Mouse (Mus musculus) kidney, adult 11 months (tissue): ENCODE measurements around the gene Cog3.

ENCODE experiments used
- DNase-seq: peaks from one replicate; pipeline ENCODE4 v3.0.0; 2022

Gene Cog3

GRCm38 (mm10) chr14:75758401-75758800 is 4.1 kb upstream of the Cog3 start:
- no peak for DNase-seq

DNA sequence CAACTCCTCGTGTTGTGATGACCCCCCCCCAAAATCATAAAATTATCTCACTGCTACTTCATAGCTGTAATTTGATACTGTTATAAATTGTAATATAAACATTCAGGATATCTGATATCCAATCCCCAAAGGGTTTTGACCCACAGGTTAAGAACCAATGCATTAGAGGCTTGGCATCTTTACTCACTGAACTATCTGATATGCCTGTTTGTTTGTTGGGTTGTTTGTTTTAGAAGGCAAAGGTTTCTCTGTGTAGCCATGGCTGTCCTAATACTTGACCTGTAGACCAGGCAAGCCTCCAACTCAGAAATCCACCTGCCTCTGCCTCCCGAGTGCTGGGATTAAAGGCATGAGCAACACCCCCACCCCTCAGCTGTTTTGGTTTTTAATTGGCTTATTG is 3.5 kb upstream of the Cog3 start:
- DNase-seq = no peak

GRCm38 (mm10) chr14:75756971-75757370 is 2.7 kb upstream of the Cog3 start:
- no peak for DNase-seq

DNA sequence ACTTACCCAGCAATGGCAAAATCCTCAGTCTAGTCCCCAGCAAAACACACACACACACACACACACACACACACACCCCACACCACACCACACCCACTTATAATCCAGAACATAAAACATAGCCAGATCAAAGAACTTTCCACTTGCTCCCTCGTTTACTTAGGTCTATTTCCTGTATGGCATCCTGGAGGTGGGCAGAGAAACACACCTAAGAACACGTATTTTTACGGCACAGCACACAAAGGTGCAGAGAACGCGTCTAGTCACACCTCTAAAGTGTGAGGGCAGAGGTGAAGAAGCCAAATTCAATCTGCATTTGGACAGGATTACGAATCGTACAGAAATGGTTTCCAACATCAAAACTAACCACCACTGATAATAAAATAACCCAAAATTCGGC is 1.1 kb downstream of the Cog3 start:
- no peak for DNase-seq

DNA sequence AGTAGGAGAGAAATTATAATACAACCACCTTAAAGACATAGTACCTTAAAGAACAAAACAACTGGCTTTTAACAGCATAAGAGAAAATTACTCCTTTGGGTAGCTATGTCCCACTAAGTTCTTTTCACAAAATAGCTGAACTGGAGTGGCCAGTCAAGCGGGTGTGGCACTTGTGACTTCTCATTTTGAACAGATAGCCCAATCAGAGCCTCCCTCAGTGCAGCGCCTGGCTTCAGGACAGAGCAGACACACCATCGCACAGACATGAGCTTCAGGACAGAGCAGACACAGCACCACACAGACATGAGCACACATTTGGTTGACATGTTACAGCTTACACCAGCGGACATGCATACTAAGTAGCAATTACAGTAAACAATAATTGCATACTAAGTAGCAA is 3.3 kb downstream of the Cog3 start:
- no peak for DNase-seq

DNA sequence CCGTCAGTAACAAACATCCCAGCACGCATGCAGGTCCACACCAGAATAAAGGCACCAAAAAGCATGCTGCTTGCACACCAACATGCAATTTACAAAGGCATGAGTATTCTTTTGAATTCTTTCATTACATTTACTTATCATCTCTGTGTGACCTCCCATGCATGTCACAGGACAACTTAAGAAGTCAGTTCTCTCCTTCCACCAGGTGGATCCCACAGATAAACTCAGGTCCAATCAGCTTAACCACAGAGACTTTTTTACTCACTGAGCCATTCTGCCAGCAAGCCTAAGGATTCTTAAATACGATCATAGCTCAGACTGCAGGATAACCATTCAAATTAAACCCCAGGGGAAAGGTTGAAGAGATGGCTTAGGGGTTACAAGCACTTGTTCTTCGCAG is 5.2 kb downstream of the Cog3 start:
- DNase-seq = no peak

- DNase-seq = no peak
Observed at GRCm38 (mm10) chr14:75747960-75748359, 6.4 kb downstream of the Cog3 start.

DNA sequence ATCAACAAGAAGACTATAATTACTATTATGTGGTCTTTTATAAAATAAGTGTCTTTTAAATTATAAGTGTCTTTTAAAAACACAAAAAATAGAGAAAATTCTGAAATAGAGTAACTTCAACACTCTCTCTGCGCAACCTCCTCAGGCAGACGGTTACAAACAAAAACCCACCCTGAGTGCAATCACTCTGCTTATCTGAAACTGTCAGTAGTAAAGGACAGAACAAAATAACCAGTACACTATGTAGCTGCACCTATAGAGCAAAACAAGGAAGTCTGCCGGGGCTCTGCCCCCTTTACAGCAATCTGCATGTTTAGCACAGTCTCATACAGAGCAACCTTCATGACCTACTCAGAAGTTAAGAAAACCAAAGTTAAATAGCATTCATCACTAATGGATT is 12.4 kb downstream of the Cog3 start:
- no peak for DNase-seq

- no peak for DNase-seq
Observed at GRCm38 (mm10) chr14:75735597-75735996, 18.7 kb downstream of the Cog3 start.

- no peak for DNase-seq
Observed at GRCm38 (mm10) chr14:75732631-75733030, 21.7 kb downstream of the Cog3 start.

DNA sequence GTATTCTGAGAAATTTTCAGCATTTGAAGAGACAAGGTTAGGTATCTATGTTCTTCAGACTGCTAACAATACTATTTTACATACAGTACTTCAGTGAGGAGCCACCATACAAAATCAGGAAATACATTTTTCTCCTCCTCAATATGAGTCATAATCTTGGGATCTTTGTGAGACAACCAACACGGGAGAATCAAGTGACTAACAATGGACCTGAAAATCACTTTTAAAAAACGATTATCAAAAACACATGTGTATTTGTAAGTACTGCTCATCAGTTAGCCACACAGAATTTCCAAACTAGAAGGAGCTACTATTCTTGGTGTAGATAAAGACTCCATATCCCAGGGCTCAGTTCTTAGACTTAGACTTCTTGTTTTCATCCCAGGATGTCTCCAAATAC is 23.0 kb downstream of the Cog3 start:
- DNase-seq = no peak

DNA sequence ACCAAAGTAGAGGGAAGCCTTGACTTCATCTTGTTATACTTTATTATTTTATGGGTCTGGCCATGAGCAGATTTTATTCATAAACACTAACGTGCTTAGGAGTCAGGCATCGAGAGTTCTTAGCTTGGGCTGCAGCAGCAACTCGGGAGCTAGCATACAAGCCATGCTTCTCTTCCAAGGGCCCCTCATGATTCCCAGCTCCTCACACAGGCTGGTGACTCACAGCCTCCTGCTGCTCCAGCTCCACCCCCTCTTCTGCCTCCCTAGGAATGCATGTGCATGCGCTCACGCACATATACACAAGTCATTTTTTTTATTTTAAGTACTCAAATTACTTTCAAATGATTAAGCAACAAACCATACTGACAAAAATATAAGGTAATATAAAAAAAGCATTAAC is 26.2 kb downstream of the Cog3 start:
- no peak for DNase-seq

DNA sequence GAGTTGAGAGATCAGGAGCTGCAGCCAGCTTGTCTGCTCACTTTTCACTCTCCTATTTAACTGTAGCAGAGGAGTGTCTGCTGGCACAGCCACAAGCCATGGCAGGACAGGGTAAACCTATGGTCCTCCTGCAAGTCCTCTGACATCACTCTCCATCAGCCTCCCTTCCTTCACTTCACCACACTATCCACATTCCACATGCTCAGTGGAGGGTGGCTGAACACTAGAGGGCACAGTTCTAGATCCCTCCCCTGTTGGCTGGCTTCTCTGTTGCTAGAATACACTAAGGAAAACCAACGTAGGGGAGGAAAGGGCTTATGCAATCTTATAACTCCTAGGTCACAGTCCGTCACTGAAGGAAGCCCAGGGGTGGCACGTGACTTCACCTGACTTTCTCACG is 27.3 kb downstream of the Cog3 start:
- DNase-seq = peak; percentile 92

DNA sequence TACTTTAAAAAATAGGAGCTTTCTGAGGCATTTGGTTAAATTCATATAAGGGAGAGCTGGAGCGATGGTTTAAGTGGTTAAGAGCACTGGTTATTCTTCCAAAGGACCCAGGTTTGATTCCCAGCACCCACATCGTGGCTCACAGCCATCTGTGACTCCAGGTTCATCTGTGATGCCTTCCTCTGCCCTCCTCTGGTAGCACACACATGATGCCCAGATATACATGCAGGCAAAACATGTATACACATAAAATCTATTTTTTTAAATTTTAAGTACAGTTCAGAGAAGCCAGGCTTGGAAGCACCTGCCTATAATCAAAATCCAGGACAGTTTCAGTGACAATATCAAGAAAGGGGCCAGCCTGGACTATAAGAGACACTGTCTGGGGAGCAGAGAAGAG is 31.5 kb downstream of the Cog3 start:
- no peak for DNase-seq

- no peak for DNase-seq
Observed at GRCm38 (mm10) chr14:75721977-75722563, 32.2 kb downstream of the Cog3 start.

DNA sequence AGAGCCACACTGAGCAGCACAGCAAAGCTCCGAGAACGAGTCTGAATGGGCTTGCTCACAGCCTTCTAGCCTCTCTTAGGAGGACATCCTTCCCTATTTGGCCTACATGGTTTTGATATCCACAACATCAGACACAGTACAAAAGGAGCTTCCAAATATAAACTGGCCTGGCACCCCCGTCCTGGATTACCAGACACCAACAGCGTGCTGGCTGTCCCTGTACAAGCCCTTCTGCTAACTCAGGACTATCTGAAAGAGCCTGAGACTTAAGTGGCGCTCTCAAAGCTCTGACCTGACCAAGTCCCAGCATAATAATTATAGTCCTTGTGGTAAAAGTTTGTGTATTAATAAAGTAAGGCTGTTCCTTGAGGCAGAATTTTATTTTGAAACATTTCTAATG is 34.2 kb downstream of the Cog3 start:
- no peak for DNase-seq

GRCm38 (mm10) chr14:75716410-75716809 is 37.9 kb downstream of the Cog3 start:
- no peak for DNase-seq

GRCm38 (mm10) chr14:75713661-75714060 is 40.7 kb downstream of the Cog3 start:
- no peak for DNase-seq

GRCm38 (mm10) chr14:75712687-75713086 is 41.6 kb downstream of the Cog3 start:
- DNase-seq = no peak

- DNase-seq = no peak
Observed at GRCm38 (mm10) chr14:75711731-75712130, 42.6 kb downstream of the Cog3 start.

GRCm38 (mm10) chr14:75708986-75709385 is 45.3 kb downstream of the Cog3 start:
- DNase-seq = peak; percentile 52

DNA sequence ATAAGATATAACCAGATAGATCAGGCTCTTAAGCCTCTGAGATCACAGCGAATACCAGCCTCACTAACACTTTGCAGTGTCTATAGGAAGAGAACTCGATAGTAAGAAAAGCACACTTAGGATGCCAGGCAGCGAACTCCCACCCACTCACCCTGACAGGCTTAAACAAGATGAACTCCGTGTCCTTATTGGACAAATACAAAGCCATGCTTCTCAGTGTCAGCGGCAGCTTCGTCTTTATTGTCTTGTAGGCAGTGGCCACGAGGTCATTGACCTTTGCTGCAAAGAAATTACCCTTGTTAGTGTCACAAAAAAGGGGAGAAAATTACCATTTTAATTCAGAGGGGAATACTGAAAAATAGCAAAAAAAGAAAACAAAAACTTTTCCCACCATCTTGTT is 46.5 kb downstream of the Cog3 start:
- no peak for DNase-seq

DNA sequence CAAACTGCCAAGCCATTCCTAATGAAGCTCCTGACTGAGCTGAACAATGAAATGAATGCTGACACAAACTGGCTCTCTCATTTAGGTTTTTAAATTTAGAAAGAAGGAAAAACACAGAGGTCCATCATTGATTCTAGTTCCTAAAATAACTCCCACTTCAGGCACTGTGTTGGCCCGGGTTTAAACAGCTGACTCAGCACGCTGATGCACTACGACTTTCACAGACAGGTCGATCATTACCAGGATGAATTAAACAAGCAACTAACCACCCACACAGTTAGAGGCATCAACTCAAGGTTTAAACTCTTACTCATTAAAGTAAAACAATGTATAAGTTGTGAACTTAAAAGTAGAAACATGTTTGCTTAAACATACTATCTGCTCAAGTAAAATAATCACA is 47.7 kb downstream of the Cog3 start:
- peak; percentile 61 for DNase-seq

DNA sequence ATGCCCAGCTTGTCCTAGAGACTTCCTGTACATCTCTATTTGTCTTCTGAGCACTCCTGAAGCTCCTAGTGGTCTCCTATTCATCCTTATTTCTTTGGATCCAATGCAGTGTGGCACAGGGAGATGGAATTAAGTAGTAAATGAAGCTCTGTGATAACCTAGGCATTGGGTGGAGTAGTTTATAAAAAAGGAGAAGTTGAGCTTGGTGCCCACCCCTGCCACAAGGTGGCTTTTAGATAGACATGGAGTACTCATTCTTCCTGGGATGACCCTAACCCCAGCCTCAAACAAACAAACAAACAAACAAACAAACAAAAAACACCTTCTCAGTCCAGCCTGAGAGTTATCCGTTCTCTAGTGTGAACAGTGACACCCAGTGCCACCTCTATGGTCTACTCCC is 56.4 kb downstream of the Cog3 start:
- no peak for DNase-seq

- no peak for DNase-seq
Observed at GRCm38 (mm10) chr14:75696096-75696495, 58.2 kb downstream of the Cog3 start.

- no peak for DNase-seq
Observed at GRCm38 (mm10) chr14:75690428-75690827, 63.9 kb downstream of the Cog3 start.
